Mouse (Mus musculus): ENCODE results near the gene Ccr9. TPM values are rescaled to one million over a fixed set of nuclear protein-coding genes. Genes with fewer than 3 reads are reported as not detected.
A peak's percentile ranks its signal among the peaks of the same experiment; 100 is the strongest.
"Not testable (repeated sequence)": the region's sequence is repeated elsewhere in the genome, so short reads cannot be mapped to it uniquely, and the experiment has no call there.

Ccr9 gene
- total and polyA plus RNA-seq, 2 experiments from 2014 or later: 0.04 to 1.2 TPM

DNA sequence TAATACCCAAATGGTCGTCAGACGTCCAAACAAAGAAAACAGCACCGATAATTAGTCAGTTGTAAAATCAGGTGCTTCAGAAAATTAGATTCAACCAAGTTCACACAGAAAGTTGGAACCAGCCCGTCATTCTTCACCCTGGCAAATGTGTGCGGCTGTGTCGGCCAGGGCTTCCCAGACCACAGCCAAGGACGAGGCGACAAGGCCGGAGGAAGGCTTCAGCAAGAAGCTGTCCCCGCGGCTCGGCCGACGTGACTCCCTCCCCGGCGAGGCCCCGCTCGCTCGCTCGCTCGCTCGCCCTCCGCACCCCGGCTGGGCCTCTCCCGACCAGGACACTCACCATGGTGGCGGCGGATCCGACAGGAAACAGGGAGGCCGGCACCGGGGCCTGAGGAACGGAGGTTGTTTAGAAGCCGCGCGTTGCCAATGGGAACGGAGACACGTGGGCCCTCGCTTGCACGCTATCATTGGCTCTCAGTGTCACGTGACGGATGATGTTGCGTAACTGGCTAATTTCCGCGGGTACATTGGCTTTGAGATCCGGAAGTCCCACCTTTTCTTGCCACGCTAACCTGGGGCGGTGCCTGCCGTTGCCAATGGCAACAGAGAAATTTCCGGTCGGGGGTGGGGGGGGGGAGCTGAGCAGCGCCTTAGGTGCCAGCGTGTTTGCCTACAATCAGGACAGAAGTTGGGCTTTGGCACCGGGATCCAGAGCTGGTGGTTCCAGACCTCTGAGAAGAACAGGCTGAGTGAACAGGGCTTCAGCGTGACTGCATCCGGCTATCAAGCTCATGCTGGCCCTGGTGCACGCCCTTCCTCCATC, 39.2 kb downstream of the Ccr9 start, which contains the start of gene Lztfl1:
Gene Lztfl1, minus strand, starts transcription at position 512 of the 823 bp plus-strand sequence.
- no peaks in the 10 kb centered on the region; the same call in 1 of the 2 replicates for H3K36me3 ChIP-seq (replicated peaks; ENCODE audit: control insufficient read depth, insufficient read depth, low read length)

GRCm38 (mm10) chr9:123722737-123723493, 44.7 kb downstream of the Ccr9 start:
- Histone ChIP-seq H3K27me3 (ENCODE audit: control insufficient read depth, insufficient read depth, low read length) (no peaks in the 10 kb centered on the region), H3K9ac (replicated peaks; ENCODE audit: low read depth, low read length) (no peak overlapping the region), H3K27ac (ENCODE audit: low read depth) (no peak overlapping the region), H3K4me2 (ENCODE audit: low read depth, low read length) (no peak overlapping the region), H3K4me3 (ENCODE audit: low read depth, low read length) (no peak overlapping the region), H3K36me3 (replicated peaks; ENCODE audit: control insufficient read depth, insufficient read depth, low read length) (no peaks in the 10 kb centered on the region), H3K9me3 (replicated peaks; ENCODE audit: control insufficient read depth, low read length) (no peaks in the 10 kb centered on the region), H3K4me1 (ENCODE audit: control insufficient read depth, insufficient read depth) (0 out of 2 replicates have a peak, but pooled peaks cover 2% of the 10 kb centered on the region)
- 42% methylated on average over 2 of the region's 2 CpGs for WGBS
- DNase-seq (ENCODE audit: low spot score) (no peak), ATAC-seq (ENCODE audit: insufficient read depth, low read depth) (no peak)
- TF ChIP-seq CTCF (IDR thresholded peaks at IDR 0.05; ENCODE audit: low read depth): no peak
- no peak for TF ChIP-seq EP300 (IDR thresholded peaks at IDR 0.05; ENCODE audit: low read depth)

More for the DNA sequence above, 39.2 kb downstream of the Ccr9 start, which contains the start of gene Lztfl1:
- ATAC-seq (ENCODE audit: insufficient read depth, low read depth) (peak; percentile 99), DNase-seq (ENCODE audit: low spot score) (peak; percentile 99)
- WGBS: under 1% methylated on average over 55 of the region's 55 CpGs
- Histone ChIP-seq H3K27ac (ENCODE audit: low read depth) (peak within 1 kb of the TSS; percentile 87), H3K9me3 (replicated peaks; ENCODE audit: control insufficient read depth, low read length) (no peaks in the 10 kb centered on the region), H3K4me3 (ENCODE audit: low read depth, low read length) (peak within 1 kb of the TSS; percentile 87), H3K9ac (replicated peaks; ENCODE audit: low read depth, low read length) (peak within 1 kb of the TSS; percentile 92), H3K4me2 (ENCODE audit: low read depth, low read length) (peak within 1 kb of the TSS; percentile 74), H3K4me1 (ENCODE audit: control insufficient read depth, insufficient read depth) (0 out of 2 replicates have a peak, but pooled peaks cover 3% of the 10 kb centered on the region), H3K27me3 (ENCODE audit: control insufficient read depth, insufficient read depth, low read length) (no peaks in the 10 kb centered on the region)
- no peak for TF ChIP-seq CTCF (IDR thresholded peaks at IDR 0.05; ENCODE audit: low read depth)
- peak; percentile 93 for TF ChIP-seq EP300 (IDR thresholded peaks at IDR 0.05; ENCODE audit: low read depth)

- no peak overlapping the region for H3K9ac ChIP-seq (replicated peaks; ENCODE audit: low read depth, low read length)
- no peak overlapping the region for H3K4me2 ChIP-seq (ENCODE audit: low read depth, low read length)
- H3K4me3 ChIP-seq (ENCODE audit: low read depth, low read length): no peak overlapping the region
- H3K27ac ChIP-seq (ENCODE audit: low read depth): no peak overlapping the region
- no peaks in the 10 kb centered on the region for H3K27me3 ChIP-seq (ENCODE audit: control insufficient read depth, insufficient read depth, low read length)
- ATAC-seq (ENCODE audit: insufficient read depth, low read depth) (no peak), DNase-seq (ENCODE audit: low spot score) (no peak)
- TF ChIP-seq EP300 (IDR thresholded peaks at IDR 0.05; ENCODE audit: low read depth): no peak
- no peak for TF ChIP-seq CTCF (IDR thresholded peaks at IDR 0.05; ENCODE audit: low read depth)
- H3K4me1 ChIP-seq (ENCODE audit: control insufficient read depth, insufficient read depth): no peaks in the 10 kb centered on the region
- 63% methylated on average over 3 of the region's 3 CpGs for WGBS
- H3K36me3 ChIP-seq (replicated peaks; ENCODE audit: control insufficient read depth, insufficient read depth, low read length): no peaks in the 10 kb centered on the region
- H3K9me3 ChIP-seq (replicated peaks; ENCODE audit: control insufficient read depth, low read length): no peaks in the 10 kb centered on the region
Observed at GRCm38 (mm10) chr9:123731271-123731670, 53.0 kb downstream of the Ccr9 start.

- no peak for ATAC-seq (ENCODE audit: insufficient read depth, low read depth)
- Histone ChIP-seq H3K36me3 (replicated peaks; ENCODE audit: control insufficient read depth, insufficient read depth, low read length) (no peaks in the 10 kb centered on the region), H3K9me3 (replicated peaks; ENCODE audit: control insufficient read depth, low read length) (no peaks in the 10 kb centered on the region), H3K4me1 (ENCODE audit: control insufficient read depth, insufficient read depth) (no peaks in the 10 kb centered on the region), H3K4me3 (ENCODE audit: low read depth, low read length) (no peak overlapping the region), H3K27ac (ENCODE audit: low read depth) (no peak overlapping the region), H3K4me2 (ENCODE audit: low read depth, low read length) (no peak overlapping the region), H3K27me3 (ENCODE audit: control insufficient read depth, insufficient read depth, low read length) (no peaks in the 10 kb centered on the region), H3K9ac (replicated peaks; ENCODE audit: low read depth, low read length) (no peak overlapping the region)
- DNase-seq (ENCODE audit: low spot score): no peak
- TF ChIP-seq CTCF (IDR thresholded peaks at IDR 0.05; ENCODE audit: low read depth) (no peak), EP300 (IDR thresholded peaks at IDR 0.05; ENCODE audit: low read depth) (no peak)
- WGBS: 64% methylated on average over 3 of the region's 3 CpGs
Observed at GRCm38 (mm10) chr9:123734133-123734532, 55.9 kb downstream of the Ccr9 start.

DNA sequence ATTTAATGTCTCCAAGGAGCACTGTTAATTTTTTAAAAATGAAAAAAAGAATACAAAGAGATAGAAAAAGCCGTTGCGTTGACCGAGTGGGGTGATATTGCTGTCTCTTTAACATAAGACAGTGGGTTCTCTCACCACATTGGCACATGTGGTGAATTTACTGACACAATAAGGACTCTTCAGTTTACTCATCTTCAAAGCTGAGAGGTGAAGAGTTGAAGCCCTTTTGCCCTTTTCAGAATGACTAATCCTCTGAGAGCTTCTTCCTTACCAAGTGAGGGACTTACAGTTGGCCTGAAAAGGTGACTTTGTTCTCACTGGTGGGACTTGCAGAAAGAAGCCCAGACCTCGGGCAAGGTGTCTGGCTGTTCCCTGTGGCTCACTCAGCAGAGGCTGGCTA, 62.6 kb downstream of the Ccr9 start:
- no peaks in the 10 kb centered on the region for H3K4me1 ChIP-seq (ENCODE audit: control insufficient read depth, insufficient read depth)
- no peak for TF ChIP-seq CTCF (IDR thresholded peaks at IDR 0.05; ENCODE audit: low read depth)
- no peak for TF ChIP-seq EP300 (IDR thresholded peaks at IDR 0.05; ENCODE audit: low read depth)
- ATAC-seq (ENCODE audit: insufficient read depth, low read depth) (no peak), DNase-seq (ENCODE audit: low spot score) (no peak)
- H3K4me3 ChIP-seq (ENCODE audit: low read depth, low read length): no peak overlapping the region
- no peaks in the 10 kb centered on the region for H3K36me3 ChIP-seq (replicated peaks; ENCODE audit: control insufficient read depth, insufficient read depth, low read length)
- H3K9me3 ChIP-seq (replicated peaks; ENCODE audit: control insufficient read depth, low read length): no peaks in the 10 kb centered on the region
- WGBS: 72% methylated on average over 4 of the region's 4 CpGs
- H3K4me2 ChIP-seq (ENCODE audit: low read depth, low read length): no peak overlapping the region
- H3K27ac ChIP-seq (ENCODE audit: low read depth): no peak overlapping the region
- no peak overlapping the region for H3K9ac ChIP-seq (replicated peaks; ENCODE audit: low read depth, low read length)
- no peaks in the 10 kb centered on the region for H3K27me3 ChIP-seq (ENCODE audit: control insufficient read depth, insufficient read depth, low read length)

- H3K27ac ChIP-seq (ENCODE audit: low read depth); H3K36me3 ChIP-seq (replicated peaks; ENCODE audit: control insufficient read depth, insufficient read depth, low read length); H3K4me1 ChIP-seq (ENCODE audit: control insufficient read depth, insufficient read depth); DNase-seq (ENCODE audit: low spot score); H3K27me3 ChIP-seq (ENCODE audit: control insufficient read depth, insufficient read depth, low read length); H3K4me3 ChIP-seq (ENCODE audit: low read depth, low read length); H3K9me3 ChIP-seq (replicated peaks; ENCODE audit: control insufficient read depth, low read length); ATAC-seq (ENCODE audit: insufficient read depth, low read depth); H3K4me2 ChIP-seq (ENCODE audit: low read depth, low read length); H3K9ac ChIP-seq (replicated peaks; ENCODE audit: low read depth, low read length): not testable (repeated sequence)
- 87% methylated on average over 7 of the region's 8 CpGs for WGBS
Observed at GRCm38 (mm10) chr9:123749687-123750086, 71.4 kb downstream of the Ccr9 start.
